Mouse (Mus musculus): Measurements from ENCODE around the gene Rbm26. TPM values are rescaled to one million over a fixed set of nuclear protein-coding genes. Genes with fewer than 3 reads are reported as not detected.
A peak's percentile ranks its signal among the peaks of the same experiment; 100 is the strongest.

The Rbm26 gene
- polyA plus RNA-seq, 1 experiment from 2014 or later = 38.1 TPM

DNA sequence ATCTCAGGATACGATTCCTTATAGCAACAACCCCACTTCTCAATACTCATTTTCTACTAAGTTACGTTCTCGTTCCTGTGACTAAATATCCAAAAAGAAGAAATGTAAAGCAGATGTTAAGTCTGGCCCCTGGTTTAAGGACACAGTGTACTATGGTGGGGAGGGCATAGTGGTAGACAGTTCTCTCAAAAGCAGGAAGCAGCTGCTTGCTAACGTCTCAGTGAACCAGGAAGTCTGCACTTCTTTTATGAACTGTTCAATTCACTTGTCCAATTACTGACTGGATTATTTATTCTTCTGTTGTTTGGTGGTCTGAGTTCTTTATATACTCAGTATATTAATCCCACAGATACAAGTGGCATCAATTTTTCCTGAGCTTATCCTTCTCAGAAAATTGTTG is 12.3 kb downstream of the Rbm26 start:
- Histone ChIP-seq H3K27me3 (no peaks in the 10 kb centered on the region), H3K9ac (replicated peaks) (no peak overlapping the region), H3K9me3 (no peaks in the 10 kb centered on the region), H3K4me3 (replicated peaks) (no peak overlapping the region), H3K27ac (no peak overlapping the region), H3K4me1 (replicated peaks) (peaks cover 17% of the 10 kb centered on the region), H3K36me3 (no peaks in the 10 kb centered on the region), H3K4me2 (replicated peaks) (no peak overlapping the region)
- no peak for ATAC-seq
- 67% methylated on average over 4 of the region's 4 CpGs for WGBS

GRCm38 (mm10) chr14:105161334-105161733 is 15.8 kb downstream of the Rbm26 start:
- H3K4me3 ChIP-seq (replicated peaks) = no peak overlapping the region
- no peak overlapping the region for H3K9ac ChIP-seq (replicated peaks)
- 92% methylated on average over 1 of the region's 1 CpGs for WGBS
- peaks cover 17% of the 10 kb centered on the region for H3K4me1 ChIP-seq (replicated peaks)
- no peak overlapping the region for H3K4me2 ChIP-seq (replicated peaks)
- no peak for ATAC-seq
- H3K9me3 ChIP-seq = no peaks in the 10 kb centered on the region
- no peaks in the 10 kb centered on the region for H3K27me3 ChIP-seq
- peaks cover 15% of the 10 kb centered on the region for H3K36me3 ChIP-seq
- no peak overlapping the region for H3K27ac ChIP-seq

GRCm38 (mm10) chr14:105158526-105158925 is 18.6 kb downstream of the Rbm26 start:
- ATAC-seq = no peak
- WGBS = 94% methylated on average over 2 of the region's 2 CpGs

DNA sequence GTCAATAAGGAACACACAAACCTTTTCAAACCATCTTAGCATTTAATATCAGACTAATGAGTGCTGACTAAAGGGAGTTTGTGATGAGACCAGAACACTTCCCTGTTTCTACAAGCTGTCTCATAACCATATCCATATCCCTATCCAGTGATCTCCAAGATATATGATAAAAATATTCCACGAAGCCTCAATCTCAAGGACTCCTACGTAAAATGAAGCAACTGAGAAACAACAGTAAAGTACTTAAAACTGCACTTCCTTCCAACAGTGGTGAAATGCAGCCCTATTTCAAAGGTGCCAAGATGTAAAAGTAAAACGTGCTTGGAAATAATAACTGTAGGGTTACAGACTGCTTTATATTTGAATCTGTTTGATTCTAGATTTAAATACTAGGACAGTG is 43.1 kb downstream of the Rbm26 start:
- H3K4me1 ChIP-seq (replicated peaks) = no peaks in the 10 kb centered on the region
- peaks cover 19% of the 10 kb centered on the region for H3K36me3 ChIP-seq
- no peaks in the 10 kb centered on the region for H3K27me3 ChIP-seq
- 93% methylated on average over 3 of the region's 3 CpGs for WGBS
- H3K4me3 ChIP-seq (replicated peaks) = no peak overlapping the region
- H3K4me2 ChIP-seq (replicated peaks) = no peak overlapping the region
- no peak overlapping the region for H3K27ac ChIP-seq
- H3K9ac ChIP-seq (replicated peaks) = no peak overlapping the region
- H3K9me3 ChIP-seq = no peaks in the 10 kb centered on the region
- ATAC-seq = no peak

More at GRCm38 (mm10) chr14:105158526-105158925, 18.6 kb downstream of the Rbm26 start:
- H3K4me1 ChIP-seq (replicated peaks) = peaks cover 4% of the 10 kb centered on the region
- H3K4me3 ChIP-seq (replicated peaks) = no peak overlapping the region
- no peak overlapping the region for H3K9ac ChIP-seq (replicated peaks)
- no peaks in the 10 kb centered on the region for H3K27me3 ChIP-seq
- no peaks in the 10 kb centered on the region for H3K9me3 ChIP-seq
- H3K36me3 ChIP-seq = peaks cover 15% of the 10 kb centered on the region
- no peak overlapping the region for H3K27ac ChIP-seq
- H3K4me2 ChIP-seq (replicated peaks) = no peak overlapping the region

GRCm38 (mm10) chr14:105127715-105128385 is 49.3 kb downstream of the Rbm26 start:
- H3K4me1 ChIP-seq (replicated peaks) = no peaks in the 10 kb centered on the region
- no peaks in the 10 kb centered on the region for H3K9me3 ChIP-seq
- H3K27me3 ChIP-seq = no peaks in the 10 kb centered on the region
- ATAC-seq = no peak
- no peak overlapping the region for H3K4me2 ChIP-seq (replicated peaks)
- H3K4me3 ChIP-seq (replicated peaks) = no peak overlapping the region
- WGBS = 85% methylated on average over 4 of the region's 4 CpGs
- no peak overlapping the region for H3K9ac ChIP-seq (replicated peaks)
- no peak overlapping the region for H3K27ac ChIP-seq
- peaks cover 40% of the 10 kb centered on the region for H3K36me3 ChIP-seq

DNA sequence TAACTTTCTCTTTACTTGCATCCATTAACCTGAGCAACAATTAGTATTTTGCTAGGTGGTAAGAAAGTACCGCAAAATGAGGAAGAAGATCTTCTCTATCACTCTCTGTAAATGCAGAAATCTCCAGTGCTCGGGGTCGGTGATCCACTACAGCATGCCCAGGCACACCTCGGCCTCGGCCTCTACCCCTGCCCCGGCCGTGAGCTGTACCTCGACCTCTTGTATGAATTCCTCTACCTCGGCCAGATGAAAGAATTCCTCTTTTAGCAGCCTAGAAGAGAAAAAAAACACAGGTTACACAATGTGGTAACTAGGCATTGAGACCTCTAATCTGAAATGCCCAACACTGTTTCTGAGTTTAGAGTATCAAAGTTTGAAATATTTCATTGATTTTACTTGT is 52.6 kb downstream of the Rbm26 start:
- Histone ChIP-seq H3K27me3 (no peaks in the 10 kb centered on the region), H3K9me3 (no peaks in the 10 kb centered on the region), H3K27ac (no peak overlapping the region), H3K4me3 (replicated peaks) (no peak overlapping the region), H3K36me3 (peaks cover 41% of the 10 kb centered on the region), H3K4me2 (replicated peaks) (no peak overlapping the region), H3K9ac (replicated peaks) (no peak overlapping the region), H3K4me1 (replicated peaks) (no peaks in the 10 kb centered on the region)
- no peak for ATAC-seq
- WGBS = 94% methylated on average over 9 of the region's 9 CpGs

GRCm38 (mm10) chr14:105115402-105115801 is 61.7 kb downstream of the Rbm26 start:
- no peaks in the 10 kb centered on the region for H3K27me3 ChIP-seq
- no peak overlapping the region for H3K9ac ChIP-seq (replicated peaks)
- 62% methylated on average over 2 of the region's 2 CpGs for WGBS
- no peak overlapping the region for H3K27ac ChIP-seq
- H3K36me3 ChIP-seq = peaks cover 18% of the 10 kb centered on the region
- ATAC-seq = no peak
- H3K4me3 ChIP-seq (replicated peaks) = no peak overlapping the region
- no peaks in the 10 kb centered on the region for H3K9me3 ChIP-seq
- no peaks in the 10 kb centered on the region for H3K4me1 ChIP-seq (replicated peaks)
- H3K4me2 ChIP-seq (replicated peaks) = no peak overlapping the region

- no peak for ATAC-seq
- 98% methylated on average over 2 of the region's 2 CpGs for WGBS
Observed at GRCm38 (mm10) chr14:105106252-105106651, 70.9 kb downstream of the Rbm26 start.

GRCm38 (mm10) chr14:105098861-105099260 is 78.3 kb downstream of the Rbm26 start:
- 85% methylated on average over 7 of the region's 7 CpGs for WGBS
- Histone ChIP-seq H3K27me3 (no peaks in the 10 kb centered on the region), H3K4me3 (replicated peaks) (no peak overlapping the region), H3K9ac (replicated peaks) (no peak overlapping the region), H3K27ac (no peak overlapping the region), H3K36me3 (no peaks in the 10 kb centered on the region), H3K4me1 (replicated peaks) (no peaks in the 10 kb centered on the region), H3K9me3 (no peaks in the 10 kb centered on the region), H3K4me2 (replicated peaks) (no peak overlapping the region)
- ATAC-seq = no peak

More at GRCm38 (mm10) chr14:105106252-105106651, 70.9 kb downstream of the Rbm26 start:
- peaks cover 4% of the 10 kb centered on the region; the same call in 1 of the 2 replicates for H3K36me3 ChIP-seq
- no peak overlapping the region for H3K4me3 ChIP-seq (replicated peaks)
- no peak overlapping the region for H3K27ac ChIP-seq
- H3K27me3 ChIP-seq = no peaks in the 10 kb centered on the region
- no peaks in the 10 kb centered on the region for H3K4me1 ChIP-seq (replicated peaks)
- no peak overlapping the region for H3K9ac ChIP-seq (replicated peaks)
- H3K4me2 ChIP-seq (replicated peaks) = no peak overlapping the region
- no peaks in the 10 kb centered on the region for H3K9me3 ChIP-seq

GRCm38 (mm10) chr14:105096221-105096620 is 80.9 kb downstream of the Rbm26 start:
- no peak overlapping the region for H3K9ac ChIP-seq (replicated peaks)
- ATAC-seq = no peak
- H3K9me3 ChIP-seq = no peaks in the 10 kb centered on the region
- H3K27me3 ChIP-seq = no peaks in the 10 kb centered on the region
- no peaks in the 10 kb centered on the region for H3K36me3 ChIP-seq
- no peaks in the 10 kb centered on the region for H3K4me1 ChIP-seq (replicated peaks)
- 62% methylated on average over 3 of the region's 3 CpGs for WGBS
- H3K4me2 ChIP-seq (replicated peaks) = no peak overlapping the region
- H3K27ac ChIP-seq = no peak overlapping the region
- H3K4me3 ChIP-seq (replicated peaks) = no peak overlapping the region

DNA sequence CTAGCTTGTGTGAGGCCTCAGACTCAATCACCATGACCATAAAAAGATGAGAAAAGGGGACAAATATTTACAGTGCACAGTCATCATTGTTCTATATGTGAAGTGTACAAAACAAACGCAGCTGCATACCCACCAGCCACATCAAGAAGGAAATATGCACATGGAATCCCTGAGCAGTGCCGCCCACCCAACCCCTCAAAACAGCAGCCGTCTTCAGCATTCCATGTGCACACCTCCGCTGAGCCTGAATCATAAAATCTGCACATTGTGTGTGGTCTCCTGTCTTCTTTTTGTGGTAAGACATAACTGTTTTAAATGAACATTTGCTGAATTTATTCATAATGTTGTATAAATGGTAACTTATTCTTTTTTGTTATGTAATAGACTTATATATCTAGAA is 90.1 kb downstream of the Rbm26 start:
- H3K27ac ChIP-seq = no peak overlapping the region
- peaks cover 7% of the 10 kb centered on the region; the same call in 1 of the 2 replicates for H3K4me1 ChIP-seq (replicated peaks)
- H3K36me3 ChIP-seq = no peaks in the 10 kb centered on the region
- H3K27me3 ChIP-seq = no peaks in the 10 kb centered on the region
- no peak for ATAC-seq
- no peak overlapping the region for H3K9ac ChIP-seq (replicated peaks)
- H3K4me2 ChIP-seq (replicated peaks) = no peak overlapping the region
- no peak overlapping the region for H3K4me3 ChIP-seq (replicated peaks)
- 84% methylated on average over 4 of the region's 4 CpGs for WGBS
- H3K9me3 ChIP-seq = no peaks in the 10 kb centered on the region

DNA sequence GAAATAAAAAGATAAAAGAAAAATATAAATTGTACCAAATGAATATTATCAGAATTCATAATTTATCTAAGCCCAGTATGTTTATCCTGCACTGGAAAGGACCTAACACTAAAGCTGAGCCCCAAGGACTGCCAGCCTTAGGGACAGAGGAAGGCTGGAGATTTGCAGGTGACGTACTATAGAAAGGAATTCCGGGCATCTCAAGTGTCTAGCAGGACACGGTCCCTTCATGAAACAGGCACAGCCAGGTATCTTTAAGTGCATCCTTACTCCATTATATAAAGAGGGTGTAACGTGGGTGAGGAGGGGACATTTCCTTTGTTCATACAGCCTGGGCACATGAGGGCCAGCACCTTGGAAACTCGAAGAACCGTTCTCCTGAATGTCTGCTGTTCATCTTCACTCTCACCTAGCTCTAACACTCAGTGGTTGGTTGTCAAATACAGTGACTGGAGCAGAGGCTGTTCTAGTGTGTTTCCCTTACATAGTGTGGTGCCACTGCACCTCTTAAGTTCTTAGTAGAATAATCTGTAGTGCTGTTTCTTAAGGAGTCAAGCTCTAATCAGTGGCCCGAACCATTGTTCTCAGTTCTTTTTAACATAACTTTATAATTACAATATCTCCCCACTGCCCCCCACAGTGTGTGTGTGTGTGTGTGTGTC is 91.7 kb downstream of the Rbm26 start:
- no peaks in the 10 kb centered on the region for H3K36me3 ChIP-seq
- H3K9ac ChIP-seq (replicated peaks) = no peak overlapping the region
- peak; percentile 74 for ATAC-seq
- H3K4me3 ChIP-seq (replicated peaks) = no peak overlapping the region
- 72% methylated on average over 7 of the region's 7 CpGs for WGBS
- H3K4me1 ChIP-seq (replicated peaks) = peaks cover 7% of the 10 kb centered on the region; the same call in 1 of the 2 replicates
- H3K27me3 ChIP-seq = no peaks in the 10 kb centered on the region
- H3K9me3 ChIP-seq = no peaks in the 10 kb centered on the region
- no peak overlapping the region for H3K4me2 ChIP-seq (replicated peaks)
- no peak overlapping the region for H3K27ac ChIP-seq

Data from midbrain, embryonic 13.5 days (tissue).